Mouse (Mus musculus) ES-Bruce4 (cell line): ENCODE measurements around the gene Ergic2. TPM values are rescaled to one million over a fixed set of nuclear protein-coding genes. Genes with fewer than 3 reads are reported as not detected.
"Not testable (repeated sequence)": the region's sequence is repeated elsewhere in the genome, so short reads cannot be mapped to it uniquely, and the experiment has no call there.

ENCODE experiments used
- H3K27ac ChIP-seq: 2 replicates; pipeline ENCODE4 v1.5.1; 2012; ENCODE audit warnings: low read length, inconsistent platforms; ENCODE audit not compliant: insufficient read depth
- H3K27me3 ChIP-seq: 2 replicates; pipeline ENCODE4 v1.6.1; 2012; ENCODE audit warnings: mild to moderate bottlenecking, low read length, inconsistent platforms; ENCODE audit not compliant: control insufficient read depth, poor library complexity, insufficient read depth, severe bottlenecking
- H3K36me3 ChIP-seq: 2 replicates; pipeline ENCODE4 v1.6.1; 2012; ENCODE audit warnings: inconsistent platforms, mild to moderate bottlenecking, low read length, moderate library complexity; ENCODE audit not compliant: control insufficient read depth, poor library complexity, insufficient read depth, severe bottlenecking
- H3K4me1 ChIP-seq: one replicate; pipeline ENCODE4 v1.8.1; 2011; ENCODE audit warnings: low read length; ENCODE audit not compliant: control insufficient read depth, insufficient read depth
- H3K4me3 ChIP-seq: 2 replicates; pipeline ENCODE4 v1.5.1; 2011; ENCODE audit warnings: low read depth, mild to moderate bottlenecking, low read length
- H3K9ac ChIP-seq: 2 replicates; pipeline ENCODE4 v1.6.1; 2012; ENCODE audit warnings: low read depth, mild to moderate bottlenecking, inconsistent platforms; ENCODE audit not compliant: poor library complexity, severe bottlenecking
- H3K9me3 ChIP-seq: replicated peaks from 2 replicates; pipeline ENCODE4 v1.6.1; 2012; ENCODE audit warnings: mild to moderate bottlenecking, low read length, inconsistent platforms; ENCODE audit not compliant: control insufficient read depth, poor library complexity, insufficient read depth, severe bottlenecking
- CTCF ChIP-seq: IDR thresholded peaks from one replicate; pipeline ENCODE4 v1.8.1; 2011; ENCODE audit warnings: low read depth, low read length
- EP300 ChIP-seq: IDR thresholded peaks from 2 replicates; pipeline ENCODE4 v1.6.1; 2011; ENCODE audit warnings: low read depth, low read length; ENCODE audit not compliant: insufficient read depth
- POLR2A ChIP-seq: IDR thresholded peaks from one replicate; pipeline ENCODE4 v1.8.1; 2011; ENCODE audit warnings: low read length; ENCODE audit not compliant: insufficient read depth
- polyA plus RNA-seq: library from polyadenylated mRNA; stranded (reverse); fragments of >200 nt; gene quantifications from 2 replicates; pipeline ENCODE4 v1.2.4, GENCODE M21; 2011; ENCODE audit warnings: low read depth; ENCODE audit not compliant: missing spikeins, insufficient read depth, insufficient read length

The Ergic2 gene
- polyA plus RNA-seq, 1 experiment = 119 TPM

- H3K27me3 ChIP-seq = no peaks in the 10 kb centered on the region
- H3K9me3 ChIP-seq = no peaks in the 10 kb centered on the region
- no peak overlapping the region for H3K9ac ChIP-seq
- H3K4me1 ChIP-seq = no peaks in the 10 kb centered on the region
- H3K4me3 ChIP-seq = no peak overlapping the region
- TF ChIP-seq POLR2A (no peak), EP300 (no peak), CTCF (no peak)
- peaks cover 39% of the 10 kb centered on the region for H3K36me3 ChIP-seq
- no peak overlapping the region for H3K27ac ChIP-seq
Observed at GRCm38 (mm10) chr6:148199729-148200128, 12.4 kb downstream of the Ergic2 start.

- Histone ChIP-seq H3K9me3 (no peaks in the 10 kb centered on the region), H3K9ac (no peak overlapping the region), H3K36me3 (peaks cover 39% of the 10 kb centered on the region), H3K27me3 (no peaks in the 10 kb centered on the region), H3K27ac (no peak overlapping the region), H3K4me3 (no peak overlapping the region), H3K4me1 (no peaks in the 10 kb centered on the region)
- TF ChIP-seq CTCF (no peak), POLR2A (no peak), EP300 (no peak)
Observed at GRCm38 (mm10) chr6:148199177-148199576, 13.0 kb downstream of the Ergic2 start.

GRCm38 (mm10) chr6:148193972-148194701 lies 18.0 kb downstream of the Ergic2 start:
- Histone ChIP-seq H3K9ac (no peak overlapping the region), H3K4me1 (no peaks in the 10 kb centered on the region), H3K9me3 (no peaks in the 10 kb centered on the region), H3K27me3 (no peaks in the 10 kb centered on the region), H3K36me3 (peaks cover 18% of the 10 kb centered on the region), H3K27ac (no peak overlapping the region), H3K4me3 (no peak overlapping the region)
- TF ChIP-seq EP300 (no peak), CTCF (no peak), POLR2A (no peak)

- no peaks in the 10 kb centered on the region for H3K27me3 ChIP-seq
- H3K4me3 ChIP-seq = no peak overlapping the region
- H3K4me1 ChIP-seq = no peaks in the 10 kb centered on the region
- H3K36me3 ChIP-seq = peaks cover 52% of the 10 kb centered on the region
- no peak for TF ChIP-seq POLR2A
- no peak for TF ChIP-seq EP300
- TF ChIP-seq CTCF = no peak
- no peak overlapping the region for H3K27ac ChIP-seq
- no peak overlapping the region for H3K9ac ChIP-seq
- no peaks in the 10 kb centered on the region for H3K9me3 ChIP-seq
Observed at GRCm38 (mm10) chr6:148185694-148186093, 26.5 kb downstream of the Ergic2 start.

DNA sequence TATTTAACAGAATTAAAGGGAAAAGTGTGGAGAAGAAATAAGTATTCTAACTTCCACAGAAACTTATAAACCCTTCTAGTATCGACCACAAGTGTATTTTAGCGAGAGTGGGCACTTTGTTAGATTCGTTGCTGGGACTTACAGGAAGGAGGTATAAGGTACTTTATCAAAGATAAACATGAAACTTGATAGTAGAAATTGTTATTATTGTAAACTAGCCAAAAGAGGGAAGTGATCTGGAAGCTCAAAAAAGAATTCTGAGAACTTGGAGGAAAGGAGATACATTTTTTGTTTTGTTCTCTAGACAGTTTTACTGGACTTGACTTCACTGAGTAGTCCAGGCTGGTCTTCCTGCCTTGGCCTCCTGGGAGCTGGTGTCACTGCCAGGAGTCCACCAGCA lies 39.3 kb downstream of the Ergic2 start:
- TF ChIP-seq EP300 (no peak), POLR2A (no peak), CTCF (no peak)
- H3K27ac ChIP-seq = no peak overlapping the region
- H3K9ac ChIP-seq = no peak overlapping the region
- no peaks in the 10 kb centered on the region for H3K36me3 ChIP-seq
- H3K27me3 ChIP-seq = no peaks in the 10 kb centered on the region
- no peaks in the 10 kb centered on the region for H3K4me1 ChIP-seq
- no peak overlapping the region for H3K4me3 ChIP-seq
- peaks cover 8% of the 10 kb centered on the region; the same call in 1 of the 2 replicates for H3K9me3 ChIP-seq

DNA sequence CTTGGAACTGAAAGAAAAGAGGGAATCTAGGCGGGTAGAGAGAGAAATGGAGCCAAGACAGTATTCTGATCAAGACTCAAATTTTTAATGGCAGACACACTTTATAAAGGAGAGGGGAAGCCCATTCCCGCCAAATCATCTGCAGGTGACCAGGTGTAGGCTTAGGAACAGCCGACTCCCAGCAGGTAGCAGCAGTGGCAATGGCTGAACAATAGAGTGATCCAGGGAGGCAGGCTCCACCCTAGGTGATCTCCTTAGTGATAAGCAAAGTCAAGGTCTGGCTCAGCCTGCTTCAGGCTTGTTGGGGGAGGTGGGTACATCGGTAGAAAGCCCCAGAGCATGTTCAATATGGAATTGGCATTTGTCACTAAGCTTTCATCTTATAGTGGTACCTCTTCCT lies 59.9 kb downstream of the Ergic2 start:
- not testable (repeated sequence) for H3K9ac ChIP-seq, H3K27ac ChIP-seq, H3K4me3 ChIP-seq, H3K9me3 ChIP-seq, H3K4me1 ChIP-seq, H3K27me3 ChIP-seq, H3K36me3 ChIP-seq
- peak; percentile 73 for TF ChIP-seq EP300
